Mouse (Mus musculus): ENCODE measurements around the gene Abcg8. TPM values are rescaled to one million over a fixed set of nuclear protein-coding genes. Genes with fewer than 3 reads are reported as not detected.

Abcg8 gene
- total and polyA plus RNA-seq, 3 experiments = not detected

- Histone ChIP-seq H3K27me3 (ENCODE audit: control insufficient read depth in 1 of 2, insufficient read depth in 2 of 2, low read length in 2 of 2) (no peaks in the 10 kb centered on the region), H3K27ac (ENCODE audit: control insufficient read depth, low read depth, low read length) (no peak overlapping the region), H3K36me3 (ENCODE audit: control insufficient read depth in 1 of 2, insufficient read depth in 2 of 2, low read length in 2 of 2) (no peaks in the 10 kb centered on the region), H3K79me2 (ENCODE audit: control insufficient read depth, insufficient read depth, low read length, poor library complexity) (no peaks in the 10 kb centered on the region), H3K4me3 (ENCODE audit: control insufficient read depth in 1 of 2, insufficient read depth in 1 of 2, low read depth in 2 of 2, low read length in 2 of 2) (no peak overlapping the region), H3K4me1 (ENCODE audit: control insufficient read depth in 1 of 2, insufficient read depth in 2 of 2, low read length in 2 of 2) (no peaks in the 10 kb centered on the region), H3K9me3 (replicated peaks; ENCODE audit: insufficient read depth, low read length) (no peaks in the 10 kb centered on the region), H3K9ac (ENCODE audit: control insufficient read depth, low read depth, low read length, poor library complexity, severe bottlenecking) (no peak overlapping the region)
- peak; percentile 62 for DNase-seq (ENCODE audit: low read depth, low spot score)
- peak; percentile 82 for TF ChIP-seq RAD21 (IDR thresholded peaks at IDR 0.05; ENCODE audit: low read depth, low read length)
- no peak for TF ChIP-seq MXI1 (IDR thresholded peaks at IDR 0.05; ENCODE audit: low read depth, low read length)
- peak; percentile 76 to 86 (median 84) for TF ChIP-seq CTCF (IDR thresholded peaks at IDR 0.05 in 2 of 3, conservative IDR thresholded peaks at IDR 0.05 in 1 of 3; ENCODE audit: control insufficient read depth in 1 of 3, insufficient read depth in 1 of 3, low read depth in 2 of 3, low read length in 3 of 3, poor library complexity in 1 of 3, severe bottlenecking in 1 of 3)
- no peak for TF ChIP-seq NRF1 (IDR thresholded peaks at IDR 0.05; ENCODE audit: insufficient read depth, low read depth, low read length, poor library complexity, severe bottlenecking)
- no peak for TF ChIP-seq EP300 (IDR thresholded peaks at IDR 0.05; ENCODE audit: low read depth in 1 of 2, low read length in 2 of 2)
- TF ChIP-seq ZNF384 (IDR thresholded peaks at IDR 0.05; ENCODE audit: low read depth, low read length) = no peak
- TF ChIP-seq NELFE (IDR thresholded peaks at IDR 0.05; ENCODE audit: low read depth, low read length) = no peak
- no peak for TF ChIP-seq RCOR1 (IDR thresholded peaks at IDR 0.05; ENCODE audit: low read depth, low read length)
- TF ChIP-seq ZC3H11A (IDR thresholded peaks at IDR 0.05; ENCODE audit: low read depth, low read length) = peak; percentile 72
- TF ChIP-seq CHD2 (IDR thresholded peaks at IDR 0.05; ENCODE audit: low read length) = no peak
- peak; percentile 81 for TF ChIP-seq SMC3 (IDR thresholded peaks at IDR 0.05; ENCODE audit: low read depth, low read length)
These were observed 22.6 kb downstream of the Abcg8 start for GRCm38 (mm10) chr17:84698727-84699126.

GRCm38 (mm10) chr17:84707407-84707806 lies 31.3 kb downstream of the Abcg8 start:
- no peak for TF ChIP-seq NELFE (IDR thresholded peaks at IDR 0.05; ENCODE audit: low read depth, low read length)
- TF ChIP-seq MYB (IDR thresholded peaks at IDR 0.05; ENCODE audit: low read depth, low read length) = no peak
- no peak for TF ChIP-seq E2F4 (IDR thresholded peaks at IDR 0.05; ENCODE audit: borderline replicate concordance, low read depth, low read length)
- TF ChIP-seq CTCF (IDR thresholded peaks at IDR 0.05 in 2 of 3, conservative IDR thresholded peaks at IDR 0.05 in 1 of 3; ENCODE audit: control insufficient read depth in 1 of 3, insufficient read depth in 1 of 3, low read depth in 2 of 3, low read length in 3 of 3, poor library complexity in 1 of 3, severe bottlenecking in 1 of 3) = peak in 2 of 3 experiments; percentile 44 to 61; a peak in 4 of 6 replicates
- peaks cover 0 to 14% of the 10 kb centered on the region in 2 experiments; a peak in 2 of 4 replicates for H3K36me3 ChIP-seq (ENCODE audit: control insufficient read depth in 1 of 2, insufficient read depth in 2 of 2, low read length in 2 of 2)
- no peaks in the 10 kb centered on the region for H3K4me1 ChIP-seq (ENCODE audit: control insufficient read depth in 1 of 2, insufficient read depth in 2 of 2, low read length in 2 of 2)
- H3K9me3 ChIP-seq (replicated peaks; ENCODE audit: insufficient read depth, low read length) = no peaks in the 10 kb centered on the region
- H3K27ac ChIP-seq (ENCODE audit: control insufficient read depth, low read depth, low read length) = no peak overlapping the region
- no peak overlapping the region for H3K4me3 ChIP-seq (ENCODE audit: control insufficient read depth in 1 of 2, insufficient read depth in 1 of 2, low read depth in 2 of 2, low read length in 2 of 2)
- no peaks in the 10 kb centered on the region for H3K79me2 ChIP-seq (ENCODE audit: control insufficient read depth, insufficient read depth, low read length, poor library complexity)
- H3K27me3 ChIP-seq (ENCODE audit: control insufficient read depth in 1 of 2, insufficient read depth in 2 of 2, low read length in 2 of 2) = no peaks in the 10 kb centered on the region
- peak; percentile 56 for DNase-seq (ENCODE audit: low read depth, low spot score)
- no peak overlapping the region for H3K9ac ChIP-seq (ENCODE audit: control insufficient read depth, low read depth, low read length, poor library complexity, severe bottlenecking)

- no peaks in the 10 kb centered on the region for H3K4me1 ChIP-seq (ENCODE audit: control insufficient read depth in 1 of 2, insufficient read depth in 2 of 2, low read length in 2 of 2)
- H3K79me2 ChIP-seq (ENCODE audit: control insufficient read depth, insufficient read depth, low read length, poor library complexity) = no peaks in the 10 kb centered on the region
- H3K27ac ChIP-seq (ENCODE audit: control insufficient read depth, low read depth, low read length) = no peak overlapping the region
- peaks cover 0 to 14% of the 10 kb centered on the region in 2 experiments; a peak in 2 of 4 replicates for H3K36me3 ChIP-seq (ENCODE audit: control insufficient read depth in 1 of 2, insufficient read depth in 2 of 2, low read length in 2 of 2)
- no peak for TF ChIP-seq POLR2AphosphoS5 (IDR thresholded peaks at IDR 0.05; ENCODE audit: borderline replicate concordance, low read depth, low read length)
- TF ChIP-seq SMC3 (IDR thresholded peaks at IDR 0.05; ENCODE audit: low read depth, low read length) = no peak
- no peak for TF ChIP-seq CHD1 (IDR thresholded peaks at IDR 0.05; ENCODE audit: low read depth, low read length)
- TF ChIP-seq POLR2AphosphoS2 (IDR thresholded peaks at IDR 0.05; ENCODE audit: low read length) = no peak
- TF ChIP-seq HCFC1 (IDR thresholded peaks at IDR 0.05; ENCODE audit: low read depth, low read length) = no peak
- no peak for TF ChIP-seq CHD2 (IDR thresholded peaks at IDR 0.05; ENCODE audit: low read length)
- TF ChIP-seq ETS1 (IDR thresholded peaks at IDR 0.05; ENCODE audit: low read depth, low read length) = no peak
- TF ChIP-seq ZNF384 (IDR thresholded peaks at IDR 0.05; ENCODE audit: low read depth, low read length) = no peak
- TF ChIP-seq E2F4 (IDR thresholded peaks at IDR 0.05; ENCODE audit: borderline replicate concordance, low read depth, low read length) = no peak
- TF ChIP-seq NELFE (IDR thresholded peaks at IDR 0.05; ENCODE audit: low read depth, low read length) = no peak
- H3K27me3 ChIP-seq (ENCODE audit: control insufficient read depth in 1 of 2, insufficient read depth in 2 of 2, low read length in 2 of 2) = no peaks in the 10 kb centered on the region
- no peaks in the 10 kb centered on the region for H3K9me3 ChIP-seq (replicated peaks; ENCODE audit: insufficient read depth, low read length)
- no peak for DNase-seq (ENCODE audit: low read depth, low spot score)
- H3K9ac ChIP-seq (ENCODE audit: control insufficient read depth, low read depth, low read length, poor library complexity, severe bottlenecking) = no peak overlapping the region
- no peak overlapping the region for H3K4me3 ChIP-seq (ENCODE audit: control insufficient read depth in 1 of 2, insufficient read depth in 1 of 2, low read depth in 2 of 2, low read length in 2 of 2)
These were observed 32.7 kb downstream of the Abcg8 start for GRCm38 (mm10) chr17:84708818-84709217.

All from MEL (cell line).